Mouse (Mus musculus) liver, postnatal 0 days (tissue): ENCODE results near the gene Ptprq.

ENCODE experiments used
- CTCF ChIP-seq: sonication (generic); IDR thresholded peaks from 2 replicates; pipeline ENCODE4 v1.5.1; 2016; ENCODE audit warnings: antibody characterized with exemption, low read depth
- EP300 ChIP-seq: IDR thresholded peaks from 2 replicates; pipeline ENCODE4 v1.6.1; 2016; ENCODE audit warnings: antibody characterized with exemption, low read depth, mild to moderate bottlenecking

- TF ChIP-seq CTCF = no peak
- TF ChIP-seq EP300 = no peak
Observed at GRCm38 (mm10) chr10:107502193-107502592, 217.7 kb downstream of the Ptprq start.
